Mouse (Mus musculus): Measurements from ENCODE around the gene Bach1. TPM values are rescaled to one million over a fixed set of nuclear protein-coding genes. Genes with fewer than 3 reads are reported as not detected.

Gene Bach1
- 17.8 and 19.0 TPM in 2 replicates for polyA plus RNA-seq (2014; fragmentation: Nextera tagmentation; extraction: Ambion mirVana)

DNA sequence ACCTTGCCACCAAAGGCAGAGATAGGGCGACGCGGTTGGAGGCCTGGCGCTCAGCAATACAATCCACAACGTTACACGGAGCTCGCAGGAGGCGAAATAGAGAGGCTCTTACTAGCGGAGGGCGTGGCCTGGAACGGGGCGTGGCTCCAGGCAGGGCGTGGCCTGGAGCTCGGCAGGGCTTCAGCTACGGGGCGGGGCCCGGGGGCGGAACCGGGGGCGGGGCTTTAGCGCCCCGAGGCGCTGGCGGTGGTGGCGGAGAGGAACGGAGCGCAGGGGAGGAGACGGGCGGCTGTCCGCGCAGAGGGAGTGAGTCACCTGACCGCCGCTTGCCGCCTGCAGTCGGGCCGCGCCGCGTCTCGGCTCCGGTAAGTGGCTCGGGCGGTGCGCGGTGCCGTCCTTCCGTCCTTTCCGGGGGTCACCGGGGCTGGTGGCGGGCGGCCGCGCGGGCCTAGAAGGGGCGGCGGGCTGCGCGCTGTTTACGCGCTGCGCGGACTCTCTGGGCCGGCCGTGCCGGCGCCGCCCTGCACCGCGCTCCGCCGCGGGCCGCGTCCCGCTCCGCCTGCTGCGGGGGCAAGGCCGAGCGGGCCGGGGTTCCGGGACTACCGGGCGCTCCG lies at the start of gene Bach1:
Gene Bach1, plus strand, starts transcription at position 254 of the 614 bp plus-strand sequence.
- H3K27ac ChIP-seq (replicated peaks; ENCODE audit: low read depth, low read length) = peak within 1 kb of the TSS; percentile 86
- H3K4me1 ChIP-seq (ENCODE audit: control insufficient read depth, insufficient read depth, low read length) = no peaks in the 10 kb centered on the region
- H3K4me3 ChIP-seq (ENCODE audit: low read depth, low read length) = peak within 1 kb of the TSS; percentile 87
- H3K4me2 ChIP-seq (ENCODE audit: low read depth, low read length) = peak within 1 kb of the TSS; percentile 69
- peak; percentile 95 for DNase-seq (ENCODE audit: low spot score)
- peak; percentile 88 for ATAC-seq (replicated peaks; ENCODE audit: insufficient number of reproducible peaks, low FRiP score, low TSS enrichment, low read depth)
- WGBS = under 1% methylated on average over 48 of the region's 84 CpGs
- H3K27me3 ChIP-seq (ENCODE audit: control insufficient read depth, insufficient read depth, low read length) = no peaks in the 10 kb centered on the region
- H3K9ac ChIP-seq (replicated peaks; ENCODE audit: low read length) = peak within 1 kb of the TSS; percentile 95
- no peaks in the 10 kb centered on the region for H3K9me3 ChIP-seq (replicated peaks; ENCODE audit: control insufficient read depth, low read length)
- no peaks in the 10 kb centered on the region for H3K36me3 ChIP-seq (replicated peaks; ENCODE audit: control insufficient read depth, insufficient read depth, low read depth, low read length)

DNA sequence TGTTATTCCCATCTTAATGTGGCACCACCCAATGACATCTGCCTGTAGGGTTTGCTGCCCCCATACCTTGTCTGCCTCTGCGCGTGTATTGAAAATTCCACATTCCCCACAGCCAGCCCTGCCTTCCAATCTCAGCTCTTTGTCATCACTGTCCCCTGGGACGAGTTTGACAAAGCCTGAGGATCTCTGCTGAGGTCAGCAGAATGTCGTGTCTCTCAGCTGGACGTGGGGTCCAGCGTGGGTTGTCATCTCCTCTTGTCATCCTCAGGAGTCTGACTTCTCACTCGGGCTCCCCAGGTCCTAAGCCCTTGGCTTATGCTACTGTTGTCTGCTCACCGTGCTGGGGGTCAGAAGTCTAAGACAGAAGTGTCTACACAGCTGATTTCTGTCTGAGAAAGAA lies 46.4 kb upstream of the Bach1 start:
- 72% methylated on average over 8 of the region's 8 CpGs for whole genome bisulfite sequencing
- H3K36me3 ChIP-seq (replicated peaks; ENCODE audit: control insufficient read depth, insufficient read depth, low read depth, low read length) = no peaks in the 10 kb centered on the region
- no peak for ATAC-seq (replicated peaks; ENCODE audit: insufficient number of reproducible peaks, low FRiP score, low TSS enrichment, low read depth)

DNA sequence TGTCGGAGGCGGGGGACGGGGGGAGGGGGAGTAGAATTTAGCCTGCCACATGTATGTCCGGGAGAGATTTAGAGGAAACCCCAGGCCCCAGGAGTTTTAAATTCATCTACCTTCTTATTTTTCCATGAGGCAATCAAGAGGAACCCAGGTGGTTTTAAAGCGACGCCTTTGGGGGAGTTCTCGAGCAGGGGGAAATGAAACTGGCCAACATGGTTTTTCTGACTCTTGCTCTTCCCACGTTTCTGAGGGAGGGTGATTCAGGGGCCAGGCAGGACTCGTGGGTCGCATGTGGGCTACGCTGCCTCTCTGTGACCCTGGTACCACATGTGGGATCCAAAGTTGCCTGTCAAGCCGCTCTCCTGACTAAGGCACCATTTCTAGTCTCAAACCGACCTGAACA lies 45.8 kb upstream of the Bach1 start:
- Histone ChIP-seq H3K4me3 (ENCODE audit: low read depth, low read length) (no peak overlapping the region), H3K9ac (replicated peaks; ENCODE audit: low read length) (no peak overlapping the region), H3K4me2 (ENCODE audit: low read depth, low read length) (no peak overlapping the region), H3K4me1 (ENCODE audit: control insufficient read depth, insufficient read depth, low read length) (no peaks in the 10 kb centered on the region), H3K36me3 (replicated peaks; ENCODE audit: control insufficient read depth, insufficient read depth, low read depth, low read length) (no peaks in the 10 kb centered on the region), H3K9me3 (replicated peaks; ENCODE audit: control insufficient read depth, low read length) (no peaks in the 10 kb centered on the region), H3K27me3 (ENCODE audit: control insufficient read depth, insufficient read depth, low read length) (no peaks in the 10 kb centered on the region), H3K27ac (replicated peaks; ENCODE audit: low read depth, low read length) (no peak overlapping the region)
- WGBS = 87% methylated on average over 13 of the region's 13 CpGs
- DNase-seq (ENCODE audit: low spot score) (no peak), ATAC-seq (replicated peaks; ENCODE audit: insufficient number of reproducible peaks, low FRiP score, low TSS enrichment, low read depth) (no peak)

More for the DNA sequence above, 46.4 kb upstream of the Bach1 start:
- no peak overlapping the region for H3K9ac ChIP-seq (replicated peaks; ENCODE audit: low read length)
- no peaks in the 10 kb centered on the region for H3K27me3 ChIP-seq (ENCODE audit: control insufficient read depth, insufficient read depth, low read length)
- no peaks in the 10 kb centered on the region for H3K9me3 ChIP-seq (replicated peaks; ENCODE audit: control insufficient read depth, low read length)
- DNase-seq (ENCODE audit: low spot score) = no peak
- H3K4me2 ChIP-seq (ENCODE audit: low read depth, low read length) = no peak overlapping the region
- H3K4me3 ChIP-seq (ENCODE audit: low read depth, low read length) = no peak overlapping the region
- H3K27ac ChIP-seq (replicated peaks; ENCODE audit: low read depth, low read length) = no peak overlapping the region
- no peaks in the 10 kb centered on the region for H3K4me1 ChIP-seq (ENCODE audit: control insufficient read depth, insufficient read depth, low read length)

DNA sequence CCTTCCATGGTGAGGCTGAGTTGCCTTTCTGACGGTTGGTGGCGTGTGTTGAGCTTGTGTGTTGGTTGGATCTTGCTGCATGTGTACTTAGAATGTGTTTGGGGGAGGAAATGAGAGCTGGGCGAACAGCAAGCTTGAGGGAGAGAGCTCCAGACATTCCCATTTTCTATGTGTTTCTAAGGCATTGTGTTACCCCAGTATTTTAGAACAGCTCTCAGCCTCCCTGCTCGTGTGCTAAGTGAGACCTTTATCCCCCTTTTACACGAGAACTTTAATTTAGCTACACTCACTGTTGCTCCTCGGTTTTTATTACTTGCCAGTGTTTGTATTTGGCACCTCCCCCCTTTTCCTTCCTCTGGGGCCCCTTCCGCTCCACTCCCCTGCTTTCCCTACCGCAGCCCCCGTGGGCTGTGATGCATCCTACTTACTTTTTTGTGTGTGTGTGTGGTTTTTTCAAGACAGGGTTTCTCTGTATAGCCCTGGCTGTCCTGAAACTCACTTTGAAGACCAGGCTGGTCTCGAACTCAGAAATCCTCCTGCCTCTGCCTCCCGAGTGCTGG lies 44.6 kb upstream of the Bach1 start:
- no peak for ATAC-seq (replicated peaks; ENCODE audit: insufficient number of reproducible peaks, low FRiP score, low TSS enrichment, low read depth)
- WGBS = 76% methylated on average over 11 of the region's 11 CpGs
- no peak for DNase-seq (ENCODE audit: low spot score)
- Histone ChIP-seq H3K9me3 (replicated peaks; ENCODE audit: control insufficient read depth, low read length) (no peaks in the 10 kb centered on the region), H3K27ac (replicated peaks; ENCODE audit: low read depth, low read length) (no peak overlapping the region), H3K4me3 (ENCODE audit: low read depth, low read length) (no peak overlapping the region), H3K9ac (replicated peaks; ENCODE audit: low read length) (no peak overlapping the region), H3K27me3 (ENCODE audit: control insufficient read depth, insufficient read depth, low read length) (no peaks in the 10 kb centered on the region), H3K36me3 (replicated peaks; ENCODE audit: control insufficient read depth, insufficient read depth, low read depth, low read length) (no peaks in the 10 kb centered on the region), H3K4me2 (ENCODE audit: low read depth, low read length) (no peak overlapping the region), H3K4me1 (ENCODE audit: control insufficient read depth, insufficient read depth, low read length) (no peaks in the 10 kb centered on the region)

DNA sequence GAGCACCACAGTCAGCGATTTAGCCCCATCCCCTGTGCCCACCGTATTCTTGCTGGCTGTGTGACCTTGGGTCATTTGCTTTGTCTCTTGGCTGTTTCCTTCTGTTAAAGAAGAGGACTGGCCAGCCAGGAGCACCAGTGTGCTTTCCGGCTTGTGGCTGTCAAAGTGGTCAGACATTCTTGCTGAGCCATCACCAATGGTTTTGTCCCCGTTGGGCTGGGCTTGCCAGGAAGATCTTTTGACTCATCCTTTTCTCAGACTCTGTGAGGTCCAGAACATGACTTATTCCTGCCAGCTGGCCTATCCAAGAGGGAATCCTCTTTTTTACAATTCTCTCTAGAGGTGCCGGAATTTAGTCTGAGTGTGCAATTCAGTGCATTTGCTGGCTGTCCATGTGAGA lies 43.7 kb upstream of the Bach1 start:
- Histone ChIP-seq H3K27ac (replicated peaks; ENCODE audit: low read depth, low read length) (no peak overlapping the region), H3K4me2 (ENCODE audit: low read depth, low read length) (no peak overlapping the region), H3K9me3 (replicated peaks; ENCODE audit: control insufficient read depth, low read length) (no peaks in the 10 kb centered on the region), H3K36me3 (replicated peaks; ENCODE audit: control insufficient read depth, insufficient read depth, low read depth, low read length) (no peaks in the 10 kb centered on the region), H3K9ac (replicated peaks; ENCODE audit: low read length) (no peak overlapping the region), H3K4me3 (ENCODE audit: low read depth, low read length) (no peak overlapping the region), H3K27me3 (ENCODE audit: control insufficient read depth, insufficient read depth, low read length) (no peaks in the 10 kb centered on the region), H3K4me1 (ENCODE audit: control insufficient read depth, insufficient read depth, low read length) (no peaks in the 10 kb centered on the region)
- DNase-seq (ENCODE audit: low spot score) (no peak), ATAC-seq (replicated peaks; ENCODE audit: insufficient number of reproducible peaks, low FRiP score, low TSS enrichment, low read depth) (no peak)
- 82% methylated on average over 5 of the region's 5 CpGs for WGBS

DNA sequence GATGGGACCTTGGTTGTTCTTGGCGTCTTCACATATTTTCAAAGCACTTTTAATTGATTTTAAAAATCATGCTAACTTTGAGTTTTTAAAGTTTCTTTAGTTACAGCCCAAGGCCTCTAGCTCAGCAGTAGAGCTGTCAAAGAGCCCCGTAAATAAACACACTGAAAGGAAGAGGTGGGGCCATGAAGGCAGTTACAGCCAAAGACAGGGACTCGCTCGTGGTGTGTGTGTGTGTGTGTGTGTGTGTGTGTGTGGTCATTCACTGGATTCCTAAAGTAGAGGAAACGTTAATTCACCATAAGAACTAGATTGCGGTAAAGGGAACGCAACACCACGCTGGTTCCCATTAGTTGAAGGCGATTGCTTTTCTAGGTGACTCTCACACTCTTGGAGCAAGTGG lies 43.2 kb upstream of the Bach1 start:
- Histone ChIP-seq H3K4me1 (ENCODE audit: control insufficient read depth, insufficient read depth, low read length) (no peaks in the 10 kb centered on the region), H3K27me3 (ENCODE audit: control insufficient read depth, insufficient read depth, low read length) (no peaks in the 10 kb centered on the region), H3K36me3 (replicated peaks; ENCODE audit: control insufficient read depth, insufficient read depth, low read depth, low read length) (no peaks in the 10 kb centered on the region), H3K4me2 (ENCODE audit: low read depth, low read length) (no peak overlapping the region), H3K27ac (replicated peaks; ENCODE audit: low read depth, low read length) (no peak overlapping the region), H3K9ac (replicated peaks; ENCODE audit: low read length) (no peak overlapping the region), H3K9me3 (replicated peaks; ENCODE audit: control insufficient read depth, low read length) (no peaks in the 10 kb centered on the region), H3K4me3 (ENCODE audit: low read depth, low read length) (no peak overlapping the region)
- WGBS = 82% methylated on average over 9 of the region's 9 CpGs
- no peak for DNase-seq (ENCODE audit: low spot score)
- ATAC-seq (replicated peaks; ENCODE audit: insufficient number of reproducible peaks, low FRiP score, low TSS enrichment, low read depth) = no peak

DNA sequence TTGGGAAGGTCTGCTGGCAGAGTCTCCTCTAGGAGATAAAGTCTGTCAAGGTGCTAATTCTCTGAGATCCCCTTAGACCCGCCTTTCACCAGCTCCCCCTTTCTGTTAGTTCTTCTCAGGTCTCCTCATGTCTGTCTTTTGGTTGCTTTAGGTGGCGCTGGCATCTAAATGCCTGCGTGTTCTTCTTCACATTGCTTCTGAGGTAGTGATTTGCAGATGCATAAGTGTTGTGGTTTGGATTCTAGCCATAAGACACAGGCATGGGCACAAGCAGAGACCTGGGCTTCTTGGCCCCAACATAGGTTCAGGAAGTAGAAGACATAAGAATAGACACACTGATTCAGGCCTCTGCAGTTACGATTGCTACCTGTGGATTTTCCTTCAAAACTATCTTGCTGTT lies 42.0 kb upstream of the Bach1 start:
- WGBS = 85% methylated on average over 4 of the region's 4 CpGs
- no peak for ATAC-seq (replicated peaks; ENCODE audit: insufficient number of reproducible peaks, low FRiP score, low TSS enrichment, low read depth)
- Histone ChIP-seq H3K9me3 (replicated peaks; ENCODE audit: control insufficient read depth, low read length) (no peaks in the 10 kb centered on the region), H3K27me3 (ENCODE audit: control insufficient read depth, insufficient read depth, low read length) (no peaks in the 10 kb centered on the region), H3K4me1 (ENCODE audit: control insufficient read depth, insufficient read depth, low read length) (no peaks in the 10 kb centered on the region), H3K9ac (replicated peaks; ENCODE audit: low read length) (no peak overlapping the region), H3K27ac (replicated peaks; ENCODE audit: low read depth, low read length) (no peak overlapping the region), H3K4me2 (ENCODE audit: low read depth, low read length) (no peak overlapping the region), H3K4me3 (ENCODE audit: low read depth, low read length) (no peak overlapping the region), H3K36me3 (replicated peaks; ENCODE audit: control insufficient read depth, insufficient read depth, low read depth, low read length) (no peaks in the 10 kb centered on the region)
- no peak for DNase-seq (ENCODE audit: low spot score)

DNA sequence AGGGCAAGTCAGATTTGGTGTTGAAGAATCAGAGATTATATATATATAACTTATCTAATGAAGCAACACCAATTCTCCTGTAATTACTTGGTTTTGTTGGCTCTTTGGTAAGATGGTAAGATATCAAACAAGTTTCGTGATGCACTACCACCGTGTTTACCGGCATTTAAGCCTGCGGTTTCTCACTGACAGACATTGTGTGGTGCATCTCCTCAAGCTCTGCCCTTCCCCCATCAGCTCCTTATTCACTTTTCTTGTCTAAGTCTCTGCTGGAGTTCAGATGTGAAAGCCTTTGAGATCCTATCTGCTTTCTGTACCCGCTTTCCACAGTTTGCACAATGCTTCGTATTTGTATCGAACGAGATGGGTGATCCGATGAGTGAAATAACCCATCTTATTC lies 41.5 kb upstream of the Bach1 start:
- no peak for ATAC-seq (replicated peaks; ENCODE audit: insufficient number of reproducible peaks, low FRiP score, low TSS enrichment, low read depth)
- WGBS = 94% methylated on average over 9 of the region's 9 CpGs

More for the DNA sequence above, 41.5 kb upstream of the Bach1 start:
- DNase-seq (ENCODE audit: low spot score) = no peak
- Histone ChIP-seq H3K4me1 (ENCODE audit: control insufficient read depth, insufficient read depth, low read length) (no peaks in the 10 kb centered on the region), H3K4me3 (ENCODE audit: low read depth, low read length) (no peak overlapping the region), H3K4me2 (ENCODE audit: low read depth, low read length) (no peak overlapping the region), H3K36me3 (replicated peaks; ENCODE audit: control insufficient read depth, insufficient read depth, low read depth, low read length) (no peaks in the 10 kb centered on the region), H3K9me3 (replicated peaks; ENCODE audit: control insufficient read depth, low read length) (no peaks in the 10 kb centered on the region), H3K27ac (replicated peaks; ENCODE audit: low read depth, low read length) (no peak overlapping the region), H3K9ac (replicated peaks; ENCODE audit: low read length) (no peak overlapping the region), H3K27me3 (ENCODE audit: control insufficient read depth, insufficient read depth, low read length) (no peaks in the 10 kb centered on the region)
